Mouse (Mus musculus) right cerebral cortex, postnatal 10 days (tissue): Measurements from ENCODE around the gene Dnajb8.

Experiments
- DNase-seq, 2 experiments: peaks; one replicate each; pipeline ENCODE4 v3.0.0; 2021; ENCODE audit warnings: low spot score in 2 of 2

Dnajb8 gene

DNA sequence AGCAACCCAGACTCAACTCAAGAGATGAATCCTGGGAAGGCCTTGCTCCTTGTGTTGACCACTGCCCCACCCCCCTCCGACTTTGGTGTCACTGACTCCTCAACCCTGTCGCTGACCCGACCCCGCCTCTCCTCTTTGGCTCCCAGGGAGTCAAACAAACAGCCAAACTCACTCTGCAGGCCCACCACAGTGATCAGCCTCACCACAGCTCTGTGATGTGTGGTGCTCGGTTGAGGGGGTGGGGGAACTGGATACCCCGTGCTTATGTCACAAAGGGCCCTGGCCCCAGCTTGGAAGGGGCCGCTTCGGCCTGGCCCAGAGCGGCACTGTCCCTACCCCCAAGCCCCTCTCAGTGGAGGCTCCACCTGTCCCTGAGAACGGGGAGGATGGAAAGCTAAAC lies at the start of gene Dnajb8:
TSS of gene Dnajb8 (plus strand) at position 301 of the 400 bp plus-strand sequence.
- no peak for DNase-seq

DNA sequence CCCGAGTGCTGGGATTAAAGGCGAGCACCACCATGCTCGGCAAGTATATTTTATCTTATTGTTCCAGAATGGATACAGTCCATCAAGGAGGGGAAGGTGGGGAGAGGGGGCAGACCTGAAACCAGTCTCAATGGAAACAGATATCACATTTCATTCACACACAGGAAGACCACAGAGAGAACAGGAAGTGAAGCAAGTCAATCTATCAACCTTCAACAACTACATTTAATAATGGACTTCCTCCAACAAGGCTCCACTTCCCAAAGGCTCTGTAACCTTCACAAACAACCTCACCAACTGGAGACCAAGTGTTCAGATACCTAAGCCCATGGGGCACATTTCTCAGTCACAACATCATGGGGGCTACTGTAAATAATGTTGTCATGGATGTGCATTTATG lies 47.9 kb upstream of the Dnajb8 start:
- DNase-seq = no peak

DNA sequence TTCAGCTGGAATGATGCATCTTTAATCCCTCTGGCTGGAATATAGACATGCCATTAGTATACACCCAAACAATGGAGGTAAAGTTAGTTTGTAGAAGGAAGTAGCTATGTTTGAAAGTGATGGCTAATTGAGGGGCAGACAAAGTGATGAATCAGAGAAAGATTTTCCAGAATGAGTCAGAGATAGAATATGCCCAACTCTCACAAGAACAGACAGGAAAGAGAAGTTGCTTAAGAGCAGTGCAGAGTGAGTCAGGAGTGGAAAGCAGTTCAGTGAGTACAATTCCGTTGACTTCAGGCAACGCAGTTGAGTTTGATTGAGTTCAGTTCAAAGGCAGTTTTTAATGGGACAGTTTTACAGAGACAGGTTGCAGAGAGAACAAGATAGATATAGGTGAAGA lies 47.4 kb upstream of the Dnajb8 start:
- DNase-seq = no peak

DNA sequence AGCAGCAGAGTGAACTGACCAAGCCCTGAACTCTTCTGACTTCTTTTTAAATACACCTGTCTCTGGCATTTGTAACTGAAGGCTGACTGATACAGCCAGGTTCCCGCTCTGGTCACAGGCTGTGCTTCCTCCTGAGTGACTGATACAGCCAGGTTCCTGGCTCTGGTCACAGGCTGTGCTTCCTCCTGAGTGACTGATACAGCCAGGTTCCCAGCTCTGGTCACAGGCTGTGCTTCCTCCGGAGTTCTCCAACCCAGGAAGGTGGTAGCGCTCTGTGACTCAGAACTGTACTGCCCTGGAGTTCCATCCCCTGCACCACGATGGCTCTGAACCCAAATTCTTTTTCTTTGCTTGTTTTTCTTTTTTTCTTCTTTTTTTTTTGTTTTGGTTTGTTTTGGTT lies 37.4 kb upstream of the Dnajb8 start:
- no peak for DNase-seq

DNA sequence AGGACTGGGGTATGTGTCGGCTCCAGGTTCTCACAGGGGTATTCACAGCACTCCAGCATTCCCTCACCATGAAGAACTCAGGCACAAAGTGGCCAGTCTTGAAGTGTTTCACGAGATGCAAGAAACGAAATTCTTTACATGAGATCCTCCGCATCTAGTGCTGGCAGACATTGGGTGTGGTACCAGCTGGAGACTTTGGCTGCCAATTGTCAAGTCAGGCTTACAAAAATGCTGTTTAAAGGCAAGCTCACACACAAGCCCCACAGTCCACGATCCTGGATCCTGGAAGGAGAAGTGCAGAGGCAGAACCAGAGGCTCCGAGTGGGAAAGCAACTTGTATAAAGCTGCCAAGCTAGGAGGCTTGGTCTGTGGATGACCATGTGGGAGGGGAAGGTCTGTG lies 33.9 kb upstream of the Dnajb8 start:
- peak; percentile 63 to 73 for DNase-seq

DNA sequence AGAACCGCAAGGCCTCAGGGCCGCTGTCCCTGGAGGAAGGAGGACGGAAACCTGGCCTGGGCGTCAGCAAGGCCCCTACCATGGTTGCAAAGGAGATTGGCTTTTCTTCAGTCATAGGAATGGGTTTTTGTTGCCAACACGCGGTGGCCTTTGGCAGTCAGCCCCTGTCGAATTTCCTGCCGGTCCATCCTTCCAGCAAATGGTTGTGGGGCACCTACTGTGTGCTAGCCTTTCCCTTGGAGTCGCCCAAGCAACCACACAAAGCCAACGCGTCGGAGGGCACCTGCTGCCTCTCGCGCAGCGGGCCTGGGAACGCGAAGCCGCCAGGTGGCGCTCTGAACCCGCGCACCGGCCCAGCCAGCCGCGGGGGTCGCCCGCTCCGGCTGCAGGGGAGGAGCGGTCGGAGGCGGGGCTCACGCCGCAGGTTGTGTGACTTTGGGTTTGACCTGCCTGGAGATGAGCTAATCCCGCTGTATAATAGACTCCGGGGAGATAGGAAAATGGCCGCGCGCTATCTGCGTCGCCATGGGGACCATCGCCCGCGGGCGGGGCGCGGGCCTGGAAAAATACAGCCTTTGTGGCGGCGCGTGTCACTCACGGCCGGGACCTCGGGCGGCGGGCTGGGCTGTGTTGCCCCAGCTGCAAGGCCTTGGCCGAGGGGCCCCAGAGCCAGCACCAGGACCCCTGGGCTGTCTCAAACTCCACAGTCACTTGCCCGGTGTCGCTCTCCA lies 32.6 kb upstream of the Dnajb8 start:
- peak; percentile 71 to 75 for DNase-seq

DNA sequence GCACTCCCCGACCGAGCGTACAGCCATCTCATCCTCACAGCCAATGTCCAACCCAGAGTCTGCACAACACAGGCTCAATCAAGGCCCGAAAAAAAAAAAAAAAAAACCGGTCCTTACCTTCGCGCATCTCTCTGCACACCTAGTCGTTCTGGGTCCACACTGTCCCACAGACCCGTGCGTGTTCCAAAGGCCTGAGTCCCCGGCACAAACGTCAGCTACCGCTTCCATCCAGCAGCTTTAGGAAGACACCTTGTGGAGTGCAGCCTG lies 32.1 kb upstream of the Dnajb8 start:
- no peak for DNase-seq

DNA sequence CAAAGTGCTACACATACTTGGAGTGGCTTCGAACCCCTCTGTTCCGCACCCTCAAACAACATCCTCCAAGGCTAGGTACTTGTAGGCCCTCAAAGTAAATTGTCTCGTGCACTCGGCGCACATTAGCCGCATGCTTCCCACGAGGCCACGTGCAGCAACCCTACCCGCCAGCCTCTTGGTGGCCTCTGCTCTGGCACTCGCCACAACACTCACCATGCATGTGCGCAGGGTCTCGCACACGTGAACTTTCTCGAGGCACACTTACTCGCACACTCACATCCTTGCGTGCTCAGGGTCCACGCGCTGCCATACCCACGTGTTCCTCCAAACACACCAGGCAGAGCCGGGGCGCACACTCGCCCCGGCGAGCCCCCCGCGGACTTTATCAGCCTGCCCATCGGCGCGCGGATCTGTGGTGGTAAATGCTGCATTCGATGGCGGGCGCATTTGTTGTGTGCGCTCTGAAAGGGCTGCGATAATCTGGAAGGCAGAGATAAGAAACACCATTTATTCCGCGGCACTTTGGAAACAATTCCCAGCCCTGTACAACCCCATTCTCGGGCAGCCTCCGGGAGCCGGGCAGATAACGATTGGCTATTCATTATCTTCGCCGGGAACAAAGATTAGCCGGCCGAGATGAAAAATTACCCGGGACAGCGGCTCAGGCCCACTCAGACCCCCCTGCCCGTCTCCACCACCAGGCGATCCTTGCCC lies 31.6 kb upstream of the Dnajb8 start:
- DNase-seq = no peak

DNA sequence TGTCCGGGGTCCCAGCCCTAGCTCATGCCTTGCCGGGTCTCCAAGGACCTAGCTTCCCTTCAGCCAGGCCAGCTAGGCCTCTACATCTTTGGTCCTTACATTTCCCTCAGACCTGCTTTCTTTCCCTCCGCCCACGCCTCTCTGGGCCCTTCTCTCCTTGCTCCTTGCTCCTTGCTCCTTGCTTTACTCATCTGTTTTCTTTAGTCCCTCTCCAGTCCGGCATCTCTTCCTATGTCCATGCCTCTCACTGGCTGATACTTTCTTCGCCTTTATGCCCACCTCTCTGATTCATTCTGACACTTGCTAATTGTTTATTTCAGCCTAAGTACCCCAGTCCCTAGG lies 31.1 kb upstream of the Dnajb8 start:
- DNase-seq = no peak

DNA sequence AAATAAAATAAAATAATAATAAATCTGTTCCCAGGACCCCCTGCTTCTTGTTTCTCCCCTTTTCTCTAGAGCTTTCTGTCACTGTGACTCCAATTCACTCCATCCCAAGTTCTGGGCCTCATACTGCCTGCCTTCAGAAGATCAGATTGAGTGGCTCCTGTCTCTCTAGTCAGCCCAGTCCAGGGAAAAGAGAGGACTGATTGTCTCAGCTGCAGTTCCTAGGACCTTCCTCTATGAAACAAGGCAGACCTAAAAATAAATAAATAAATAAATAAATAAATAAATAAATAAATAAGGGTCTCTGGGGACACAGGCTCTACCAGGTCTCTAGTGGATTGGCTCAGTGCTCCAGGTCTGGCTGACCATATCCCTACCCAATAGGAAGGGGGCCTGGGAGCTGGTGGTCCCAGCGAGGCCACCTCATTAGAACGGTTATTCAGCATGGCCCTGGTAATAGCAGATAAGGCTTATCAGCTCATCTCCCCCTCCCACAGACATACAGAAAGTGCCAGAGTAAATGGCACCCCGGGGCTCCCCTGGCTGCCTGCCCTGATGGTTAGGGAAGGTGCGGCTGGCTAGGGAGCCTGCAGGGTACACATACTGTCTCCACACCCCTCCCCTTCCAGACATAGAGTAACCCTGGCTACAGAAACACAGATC lies 30.5 kb upstream of the Dnajb8 start:
- DNase-seq = no peak

DNA sequence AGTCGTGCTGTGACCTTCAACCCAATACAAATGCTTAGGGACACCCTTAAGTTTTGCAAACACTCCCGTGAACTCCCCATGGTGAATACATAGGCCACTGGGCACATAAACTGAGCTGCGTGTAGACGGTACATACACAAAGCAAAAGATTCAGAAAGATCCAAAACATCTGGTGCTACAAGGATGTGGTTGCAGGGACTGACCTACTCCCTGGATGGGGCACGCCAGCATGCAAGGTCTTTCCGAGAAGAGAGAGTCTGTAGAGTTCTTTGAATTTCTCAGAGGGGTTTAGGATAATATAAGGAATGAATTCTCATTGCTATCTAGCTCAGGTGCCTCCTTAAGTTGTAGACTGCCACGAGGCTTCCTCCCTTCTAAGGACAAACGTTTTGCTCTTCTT lies 29.3 kb upstream of the Dnajb8 start:
- no peak for DNase-seq

DNA sequence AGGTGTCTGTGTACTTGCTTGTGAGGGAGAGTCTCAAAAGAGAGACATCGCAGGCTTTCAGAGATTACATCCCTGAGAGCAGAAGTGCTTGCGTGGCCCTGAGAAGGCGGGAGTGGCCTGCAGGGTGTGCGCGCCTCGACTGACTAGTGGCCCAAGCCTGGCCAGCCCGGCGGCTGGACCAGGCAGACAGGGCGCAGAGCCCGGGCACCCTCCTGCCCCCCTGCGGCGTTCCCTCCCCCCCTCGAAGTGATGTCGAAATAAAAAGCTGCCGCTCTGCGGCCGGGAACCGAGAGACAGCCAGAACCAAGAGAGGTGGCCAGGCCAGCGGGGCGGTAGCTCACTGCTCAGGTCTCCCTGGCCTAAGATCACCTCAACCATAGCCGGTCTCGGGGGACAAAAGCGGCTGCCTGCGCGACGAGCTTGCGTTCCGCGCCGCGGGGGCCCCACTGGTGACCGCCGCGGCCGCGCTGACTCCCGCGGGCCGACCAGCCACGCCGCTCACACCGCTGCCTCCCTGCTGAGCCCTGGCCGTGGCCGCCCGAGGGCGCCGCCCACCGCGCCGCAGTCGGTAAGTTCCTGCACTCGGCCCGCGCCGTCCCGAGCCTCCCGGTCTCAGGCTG lies 28.5 kb upstream of the Dnajb8 start, which contains the start of gene Gata2:
TSS of gene Gata2 (plus strand) at position 459 of the 620 bp plus-strand sequence.
- no peak for DNase-seq

DNA sequence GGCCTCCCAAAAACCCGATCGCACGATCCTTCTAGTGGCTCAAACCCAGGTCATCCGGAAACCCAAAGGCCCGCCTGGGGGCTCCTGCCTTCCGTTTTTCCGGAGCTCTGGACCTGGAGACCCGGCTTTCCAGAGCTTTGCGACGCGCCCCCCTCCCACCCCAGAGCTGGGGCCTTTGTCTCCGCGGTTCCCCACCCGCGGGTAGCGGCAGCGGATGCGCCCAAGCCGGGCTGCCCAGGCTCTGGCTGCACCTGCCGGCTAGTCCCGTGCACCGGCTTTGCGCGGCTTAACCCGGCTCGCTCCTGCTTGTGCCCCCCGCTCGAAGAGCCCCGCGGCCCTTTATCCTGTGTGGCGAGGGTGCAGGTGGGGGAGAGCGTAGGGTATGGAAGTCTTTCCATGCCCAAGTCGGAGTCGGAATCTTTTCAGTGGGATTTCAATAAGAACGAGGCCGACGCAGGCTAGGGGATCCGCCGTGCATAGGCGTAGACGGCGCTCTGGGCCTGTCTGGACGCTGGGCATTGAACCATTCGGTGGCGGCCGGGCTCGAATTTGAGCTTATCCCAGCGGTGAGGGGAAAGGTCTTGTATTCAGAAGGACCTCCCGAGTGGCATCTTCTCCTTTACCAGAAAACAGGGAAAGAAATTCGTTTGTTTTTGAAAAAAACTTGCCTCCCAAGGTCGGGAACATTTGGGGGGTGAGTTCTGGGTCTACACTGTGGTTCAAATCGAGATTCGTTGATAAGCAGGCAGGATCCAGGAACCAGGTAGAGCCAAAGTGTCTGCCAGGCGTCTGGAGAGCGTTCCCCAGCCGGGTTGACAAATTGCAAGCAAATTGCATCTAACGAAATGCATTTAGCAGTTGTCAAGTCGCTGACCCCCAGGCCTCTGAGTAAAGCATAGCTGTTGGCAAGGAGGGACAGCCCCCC lies 27.8 kb upstream of the Dnajb8 start:
- no peak for DNase-seq

DNA sequence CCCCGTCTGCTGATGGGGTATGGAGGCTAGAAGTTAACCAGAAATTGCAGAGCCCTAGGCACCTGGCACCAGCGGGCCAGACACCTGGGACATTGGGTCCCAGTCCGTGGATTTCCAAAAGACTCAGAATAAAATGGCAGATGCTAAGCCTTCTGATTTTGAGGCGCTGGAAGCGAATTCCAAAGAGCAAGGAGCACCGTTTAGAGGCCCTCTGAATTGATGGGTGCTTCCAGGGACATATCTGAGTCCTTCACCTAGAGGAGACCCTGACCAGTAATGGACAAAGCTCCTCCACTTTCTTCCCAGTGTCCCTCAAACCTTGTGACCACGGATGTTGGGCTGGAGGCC lies 27.1 kb upstream of the Dnajb8 start:
- no peak for DNase-seq

DNA sequence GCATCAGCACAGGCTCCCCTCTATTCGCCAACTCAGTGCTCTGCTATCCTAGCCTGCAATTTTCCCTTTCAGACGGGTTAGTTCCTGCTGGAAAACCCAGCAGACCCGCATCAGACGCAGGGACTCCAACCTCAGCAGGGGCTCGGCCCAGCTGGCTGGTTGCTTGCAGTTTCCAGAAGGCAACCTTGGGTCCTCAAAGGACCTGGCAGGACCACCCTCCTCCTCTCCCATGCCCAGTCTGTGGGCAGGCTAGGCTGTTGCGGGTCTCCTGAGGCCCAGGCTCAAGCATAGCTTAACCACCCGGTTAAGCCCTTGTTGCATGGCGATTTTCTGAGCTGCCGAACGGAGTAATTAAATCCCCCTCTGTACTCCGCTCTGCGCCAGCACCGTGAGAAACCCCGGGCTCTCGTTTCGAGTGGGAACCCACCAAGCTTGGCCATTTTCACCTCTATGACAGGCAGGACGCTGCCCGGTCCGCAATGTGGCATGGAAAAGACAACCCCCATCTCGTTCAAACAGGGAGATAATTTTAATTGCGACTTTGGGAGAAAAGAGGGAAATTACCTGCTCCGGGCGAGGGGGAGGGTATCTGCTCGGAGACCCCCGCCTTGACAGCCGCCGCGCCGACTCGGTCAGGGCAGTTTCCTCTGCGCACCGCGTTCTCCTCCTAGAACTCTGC lies 25.9 kb upstream of the Dnajb8 start:
- DNase-seq = no peak

DNA sequence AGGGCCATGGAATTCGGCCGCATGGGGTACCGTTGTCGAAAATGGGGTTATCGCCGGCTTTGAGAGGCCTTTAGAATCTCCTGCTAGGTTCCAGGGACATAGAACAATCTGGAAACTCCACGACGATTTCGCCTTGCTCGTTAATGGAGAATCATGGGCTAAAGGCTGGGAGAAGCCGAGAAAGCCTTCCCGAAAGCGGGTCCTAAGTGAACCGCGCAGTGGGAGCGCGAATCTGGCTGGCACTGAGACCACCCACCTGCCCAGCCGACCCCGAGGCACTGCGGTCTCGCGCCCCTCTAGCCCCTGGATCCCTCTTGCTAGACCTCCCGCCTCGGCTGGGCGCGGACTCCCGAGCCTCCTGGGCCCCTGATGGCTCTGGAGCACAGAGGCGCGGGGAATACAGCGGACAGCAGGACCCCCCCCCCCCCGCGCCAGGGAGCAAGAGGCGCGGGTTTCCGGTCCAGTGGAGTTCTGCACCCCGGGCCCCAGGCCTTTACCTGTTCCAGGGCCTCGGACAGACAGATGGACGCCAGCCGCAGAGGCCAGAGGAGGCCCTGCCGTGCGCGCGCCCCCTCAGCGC lies 25.2 kb upstream of the Dnajb8 start:
- no peak for DNase-seq

DNA sequence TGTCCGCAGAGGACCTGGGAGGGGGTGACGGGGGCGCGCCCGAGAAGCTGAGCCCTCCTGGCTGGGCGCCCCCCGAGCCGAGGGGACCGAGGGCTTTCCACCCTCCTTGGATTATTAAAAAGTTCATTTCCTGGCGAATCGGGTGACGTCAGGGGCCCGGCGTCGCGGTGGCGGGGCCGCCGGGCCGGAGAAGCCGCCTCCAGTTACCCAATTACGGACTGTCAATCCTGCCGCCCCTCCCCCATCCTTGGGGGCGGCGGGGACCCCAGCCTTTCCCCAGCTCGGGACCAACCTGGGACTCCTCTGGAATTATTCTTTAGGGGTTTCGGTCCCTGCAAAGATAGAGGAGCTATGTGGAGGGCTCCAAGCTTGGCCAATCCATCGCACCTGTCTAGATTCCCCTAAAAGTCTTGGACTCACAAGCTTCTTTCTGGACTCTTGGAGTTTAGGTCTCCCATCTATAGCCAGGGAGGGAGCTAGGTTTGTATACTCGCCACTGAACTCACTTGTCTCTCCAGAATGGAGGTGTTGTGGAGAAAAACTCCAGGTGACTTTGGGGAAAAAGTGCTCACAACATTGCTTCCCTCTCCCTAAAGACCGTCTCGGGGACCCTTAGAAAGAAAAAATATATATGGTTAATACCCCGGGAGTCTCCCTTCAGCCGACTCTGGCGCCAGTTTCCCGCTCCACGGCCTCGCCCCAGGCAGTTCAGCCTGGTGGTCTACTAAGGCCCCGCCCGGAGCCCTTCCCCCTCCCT lies 24.6 kb upstream of the Dnajb8 start:
- no peak for DNase-seq

DNA sequence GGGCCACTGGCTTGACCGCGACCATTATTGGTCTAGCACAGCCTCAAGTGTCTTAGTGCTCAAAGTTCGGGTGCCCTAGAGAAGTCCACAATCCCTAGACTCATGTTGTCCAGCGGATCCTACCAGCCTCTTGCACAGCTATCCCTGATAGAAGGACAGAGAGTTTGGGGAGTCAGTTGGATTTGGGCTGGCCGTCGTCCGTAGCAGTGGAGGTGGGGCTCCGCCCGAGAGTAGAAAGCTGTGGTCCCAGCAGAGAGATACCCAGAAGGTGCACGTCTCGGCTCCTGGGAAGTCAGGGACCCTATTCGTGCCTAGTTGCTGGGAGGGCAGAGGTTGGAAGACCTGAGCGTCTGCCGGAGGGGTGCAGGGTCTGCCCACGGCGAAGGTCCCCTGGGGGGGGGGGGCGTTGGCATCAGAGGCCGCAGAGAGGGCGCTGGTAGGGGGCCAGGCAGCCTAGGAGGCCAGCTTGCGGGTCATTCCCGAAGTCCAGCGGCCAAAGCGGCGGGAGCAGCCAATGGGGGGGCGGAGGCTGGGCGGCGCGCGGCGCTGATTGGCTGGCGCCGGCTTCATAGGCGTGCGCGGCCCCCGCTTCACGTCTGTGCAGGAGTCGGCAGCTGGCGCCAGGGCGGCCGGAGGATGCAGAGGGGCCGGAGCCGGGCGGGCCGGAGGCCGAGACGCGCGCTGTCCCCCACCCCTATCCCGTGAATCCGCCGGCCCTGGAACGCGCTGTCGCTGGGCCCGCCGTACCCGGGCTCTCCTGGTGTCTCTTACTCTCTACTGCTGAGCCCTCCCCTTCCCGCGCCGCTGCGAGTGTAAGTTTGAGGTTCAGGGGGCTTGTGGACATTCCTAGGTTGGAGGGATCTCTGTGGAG lies 23.8 kb upstream of the Dnajb8 start:
- DNase-seq = no peak
